Mouse (Mus musculus) embryonic facial prominence, embryonic 13.5 days (tissue): ENCODE results near the gene Rnf39. TPM values are rescaled to one million over a fixed set of nuclear protein-coding genes. Genes with fewer than 3 reads are reported as not detected.
A peak's percentile ranks its signal among the peaks of the same experiment; 100 is the strongest.

ENCODE experiments used
- ATAC-seq: fragments of 200-750 bp; cut with Nextera tagmentation; 2 replicates; pipeline ENCODE4 v1.8.0; 2017; ENCODE audit warnings: low read depth; ENCODE audit not compliant: insufficient number of reproducible peaks, insufficient read depth, low FRiP score, low TSS enrichment
- H3K27ac ChIP-seq: fragments of 300-500 bp; sonication (generic); 2 replicates; pipeline ENCODE4 v1.5.1; 2015; ENCODE audit warnings: moderate library complexity, mild to moderate bottlenecking, inconsistent platforms
- H3K27me3 ChIP-seq: fragments of 300-500 bp; sonication (generic); 2 replicates; pipeline ENCODE4 v1.6.1; 2015; ENCODE audit warnings: mild to moderate bottlenecking, inconsistent platforms
- H3K36me3 ChIP-seq: fragments of 300-500 bp; sonication (generic); 2 replicates; pipeline ENCODE4 v1.6.1; 2015; ENCODE audit warnings: mild to moderate bottlenecking, inconsistent platforms
- H3K4me1 ChIP-seq: fragments of 300-500 bp; sonication (generic); 2 replicates; pipeline ENCODE4 v1.6.1; 2015; ENCODE audit warnings: inconsistent platforms
- H3K4me2 ChIP-seq: fragments of 300-500 bp; sonication (generic); 2 replicates; pipeline ENCODE4 v1.6.1; 2015; ENCODE audit warnings: moderate library complexity, mild to moderate bottlenecking, inconsistent platforms
- H3K4me3 ChIP-seq: fragments of 300-500 bp; sonication (generic); 2 replicates; pipeline ENCODE4 v1.5.1; 2015; ENCODE audit warnings: mild to moderate bottlenecking, inconsistent platforms
- H3K9ac ChIP-seq: fragments of 300-500 bp; sonication (generic); 2 replicates; pipeline ENCODE4 v1.6.1; 2015; ENCODE audit warnings: mild to moderate bottlenecking, inconsistent platforms
- H3K9me3 ChIP-seq: fragments of 300-500 bp; sonication (generic); 2 replicates; pipeline ENCODE4 v1.6.1; 2016; ENCODE audit warnings: inconsistent platforms
- WGBS: fragments of 180-500 bp; shearing (Covaris S2); methylation state at CpG from one replicate; pipeline ENCODE4 v1.1.7; 2015; ENCODE audit warnings: mixed read lengths; 5-methylcytosine and 5-hydroxymethylcytosine counted together
- polyA plus RNA-seq: library from polyadenylated mRNA; unstranded; fragments of >200 nt; fragmentation: Nextera tagmentation; extraction: Ambion mirVana; gene quantifications from 2 replicates; pipeline ENCODE4 v1.2.1, GENCODE M21; 2015

Rnf39 gene
- 0.35 and 0.39 TPM in 2 replicates for polyA plus RNA-seq

GRCm38 (mm10) chr17:36942791-36943471, at the start of gene Rnf39:
TSS of gene Rnf39 (plus strand) at chr17:36942918.
- H3K4me3 ChIP-seq, result peak within 1 kb of the TSS; percentile 45
- no peak within 1 kb of the TSS for H3K27ac ChIP-seq
- ATAC-seq, result no peak
- no peaks in the 10 kb centered on the region for H3K9me3 ChIP-seq
- peak within 1 kb of the TSS; percentile 64 for H3K9ac ChIP-seq
- no peaks in the 10 kb centered on the region for H3K36me3 ChIP-seq
- 2% methylated on average over 59 of the region's 59 CpGs for WGBS
- H3K27me3 ChIP-seq, result peaks cover 79% of the 10 kb centered on the region
- H3K4me2 ChIP-seq, result peak within 1 kb of the TSS; percentile 75
- H3K4me1 ChIP-seq, result peaks cover 23% of the 10 kb centered on the region

- Histone ChIP-seq H3K4me2 (no peak overlapping the region), H3K9ac (no peak overlapping the region), H3K27ac (no peak overlapping the region), H3K9me3 (no peaks in the 10 kb centered on the region), H3K27me3 (peaks cover 11% of the 10 kb centered on the region; the same call in 1 of the 2 replicates), H3K36me3 (no peaks in the 10 kb centered on the region), H3K4me3 (no peak overlapping the region), H3K4me1 (no peaks in the 10 kb centered on the region)
- 71% methylated on average over 5 of the region's 5 CpGs for WGBS
- no peak for ATAC-seq
These were observed 49.3 kb upstream of the Rnf39 start for GRCm38 (mm10) chr17:36893387-36893786.

- no peaks in the 10 kb centered on the region for H3K36me3 ChIP-seq
- 81% methylated on average over 1 of the region's 1 CpGs for WGBS
- H3K4me3 ChIP-seq, result no peak overlapping the region
- H3K4me1 ChIP-seq, result no peaks in the 10 kb centered on the region
- H3K27me3 ChIP-seq, result peaks cover 3% of the 10 kb centered on the region; the same call in 1 of the 2 replicates
- no peaks in the 10 kb centered on the region for H3K9me3 ChIP-seq
- no peak overlapping the region for H3K27ac ChIP-seq
- no peak for ATAC-seq
- no peak overlapping the region for H3K9ac ChIP-seq
- no peak overlapping the region for H3K4me2 ChIP-seq
These were observed 46.1 kb upstream of the Rnf39 start for GRCm38 (mm10) chr17:36896583-36896982.

- H3K9me3 ChIP-seq, result no peaks in the 10 kb centered on the region
- H3K4me1 ChIP-seq, result no peaks in the 10 kb centered on the region
- H3K9ac ChIP-seq, result no peak overlapping the region
- H3K27me3 ChIP-seq, result peaks cover 3% of the 10 kb centered on the region; the same call in 1 of the 2 replicates
- no peak overlapping the region for H3K4me2 ChIP-seq
- no peaks in the 10 kb centered on the region for H3K36me3 ChIP-seq
- no peak overlapping the region for H3K4me3 ChIP-seq
- no peak overlapping the region for H3K27ac ChIP-seq
- ATAC-seq, result no peak
These were observed 45.7 kb upstream of the Rnf39 start for GRCm38 (mm10) chr17:36897065-36897464.

- Histone ChIP-seq H3K27ac (no peak within 1 kb of the TSS), H3K4me3 (no peak within 1 kb of the TSS), H3K27me3 (peaks cover 3% of the 10 kb centered on the region; the same call in 1 of the 2 replicates), H3K36me3 (no peaks in the 10 kb centered on the region), H3K4me1 (no peaks in the 10 kb centered on the region), H3K9ac (no peak within 1 kb of the TSS), H3K9me3 (no peaks in the 10 kb centered on the region), H3K4me2 (no peak within 1 kb of the TSS)
- no peak for ATAC-seq
- 67% methylated on average over 6 of the region's 6 CpGs for WGBS
These were observed 45.0 kb upstream of the Rnf39 start, which contains the start of gene Trim31 for GRCm38 (mm10) chr17:36897552-36898205. TSS of gene Trim31 (plus strand) at chr17:36898118.

- Histone ChIP-seq H3K27ac (no peak overlapping the region), H3K4me3 (no peak overlapping the region), H3K4me1 (no peaks in the 10 kb centered on the region), H3K9me3 (no peaks in the 10 kb centered on the region), H3K4me2 (no peak overlapping the region), H3K36me3 (no peaks in the 10 kb centered on the region), H3K27me3 (peaks cover 3% of the 10 kb centered on the region; the same call in 1 of the 2 replicates), H3K9ac (no peak overlapping the region)
- WGBS, result 74% methylated on average over 4 of the region's 4 CpGs
- no peak for ATAC-seq
These were observed 43.3 kb upstream of the Rnf39 start for GRCm38 (mm10) chr17:36899376-36899775.

GRCm38 (mm10) chr17:36900001-36900400, 42.7 kb upstream of the Rnf39 start:
- Histone ChIP-seq H3K9me3 (no peaks in the 10 kb centered on the region), H3K36me3 (no peaks in the 10 kb centered on the region)
- 85% methylated on average over 5 of the region's 5 CpGs for WGBS

GRCm38 (mm10) chr17:36900691-36901090, 42.0 kb upstream of the Rnf39 start:
- no peak overlapping the region for H3K27ac ChIP-seq
- no peak for ATAC-seq
- H3K27me3 ChIP-seq, result peaks cover 3% of the 10 kb centered on the region; the same call in 1 of the 2 replicates
- 36% methylated on average over 1 of the region's 1 CpGs for WGBS
- no peak overlapping the region for H3K4me2 ChIP-seq
- no peaks in the 10 kb centered on the region for H3K9me3 ChIP-seq
- H3K4me3 ChIP-seq, result no peak overlapping the region
- H3K9ac ChIP-seq, result no peak overlapping the region
- no peaks in the 10 kb centered on the region for H3K4me1 ChIP-seq
- no peaks in the 10 kb centered on the region for H3K36me3 ChIP-seq

More at GRCm38 (mm10) chr17:36900001-36900400, 42.7 kb upstream of the Rnf39 start:
- Histone ChIP-seq H3K4me3 (no peak overlapping the region), H3K4me1 (no peaks in the 10 kb centered on the region), H3K4me2 (no peak overlapping the region), H3K27me3 (peaks cover 3% of the 10 kb centered on the region; the same call in 1 of the 2 replicates), H3K27ac (no peak overlapping the region), H3K9ac (no peak overlapping the region)
- ATAC-seq, result no peak

GRCm38 (mm10) chr17:36903651-36904050, 39.1 kb upstream of the Rnf39 start:
- H3K4me3 ChIP-seq, result no peak overlapping the region

GRCm38 (mm10) chr17:36908235-36908634, 34.5 kb upstream of the Rnf39 start:
- H3K4me3 ChIP-seq, result no peak overlapping the region
- H3K36me3 ChIP-seq, result no peaks in the 10 kb centered on the region
- no peak overlapping the region for H3K27ac ChIP-seq
- peaks cover 3% of the 10 kb centered on the region for H3K27me3 ChIP-seq
- H3K9ac ChIP-seq, result no peak overlapping the region
- WGBS, result 54% methylated on average over 1 of the region's 1 CpGs
- H3K4me2 ChIP-seq, result no peak overlapping the region
- no peaks in the 10 kb centered on the region for H3K9me3 ChIP-seq
- no peaks in the 10 kb centered on the region for H3K4me1 ChIP-seq
- no peak for ATAC-seq

More at GRCm38 (mm10) chr17:36903651-36904050, 39.1 kb upstream of the Rnf39 start:
- no peak overlapping the region for H3K27ac ChIP-seq
- no peaks in the 10 kb centered on the region for H3K4me1 ChIP-seq
- H3K4me2 ChIP-seq, result no peak overlapping the region
- H3K36me3 ChIP-seq, result no peaks in the 10 kb centered on the region
- WGBS, result 70% methylated on average over 3 of the region's 3 CpGs
- H3K9me3 ChIP-seq, result no peaks in the 10 kb centered on the region
- no peaks in the 10 kb centered on the region; the same call in 1 of the 2 replicates for H3K27me3 ChIP-seq
- ATAC-seq, result no peak
- no peak overlapping the region for H3K9ac ChIP-seq

GRCm38 (mm10) chr17:36909802-36910201, 32.9 kb upstream of the Rnf39 start:
- Histone ChIP-seq H3K36me3 (no peaks in the 10 kb centered on the region), H3K4me1 (no peaks in the 10 kb centered on the region), H3K4me3 (no peak overlapping the region), H3K27ac (no peak overlapping the region), H3K4me2 (no peak overlapping the region), H3K9me3 (no peaks in the 10 kb centered on the region), H3K27me3 (peaks cover 3% of the 10 kb centered on the region), H3K9ac (no peak overlapping the region)
- ATAC-seq, result no peak
- WGBS, result 51% methylated on average over 4 of the region's 4 CpGs

- Histone ChIP-seq H3K27me3 (peaks cover 8% of the 10 kb centered on the region), H3K4me2 (no peak overlapping the region), H3K4me3 (no peak overlapping the region), H3K4me1 (no peaks in the 10 kb centered on the region), H3K9ac (no peak overlapping the region), H3K9me3 (no peaks in the 10 kb centered on the region), H3K27ac (no peak overlapping the region), H3K36me3 (no peaks in the 10 kb centered on the region)
- no peak for ATAC-seq
- WGBS, result 82% methylated on average over 2 of the region's 2 CpGs
These were observed 30.7 kb upstream of the Rnf39 start for GRCm38 (mm10) chr17:36912031-36912430.
